In the genomic region with DNA sequence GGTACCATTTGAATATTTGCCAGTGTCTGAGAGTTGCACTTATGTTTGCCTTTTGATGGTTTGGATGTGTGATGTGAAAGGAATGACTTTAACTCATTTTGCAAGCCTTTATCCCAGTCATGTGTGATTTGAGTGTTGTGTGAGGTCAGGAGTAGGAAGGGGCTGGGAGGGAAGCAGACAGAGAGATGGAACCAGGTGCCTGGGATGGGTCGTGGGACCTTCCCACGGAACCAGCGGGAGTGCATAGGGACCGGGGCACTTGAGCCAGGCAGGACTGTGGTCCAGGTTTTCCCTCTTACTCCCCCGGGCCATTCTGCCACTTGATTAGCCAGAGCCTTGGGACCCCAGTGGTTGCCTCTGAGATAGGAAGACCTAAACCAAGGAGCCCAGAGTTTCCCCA, we compare ENCODE assay signal across 8 mouse cellular contexts. TPM values are rescaled to one million over a fixed set of nuclear protein-coding genes. Genes with fewer than 3 reads are reported as not detected.
DNase-seq lines count a peak whose midpoint lies in the region; ATAC-seq and TF ChIP-seq lines count a peak whose summit lies in the region.

No protein-coding gene starts in this region.

- H3K27ac ChIP-seq in heart, embryonic 12.5 days (ENCODE audit: poor library complexity, severe bottlenecking), result peak overlapping the region; percentile 93
- no peak overlapping the region for H3K27ac ChIP-seq in ES-Bruce4 (ENCODE audit: insufficient read depth, low read length)
- peak overlapping the region; percentile 92 for H3K27ac ChIP-seq in limb, embryonic 14.5 days (replicated peaks; ENCODE audit: low read depth, low read length)
- peak overlapping the region; percentile 93 for H3K27ac ChIP-seq in stomach, embryonic 15.5 days

- H3K4me3 ChIP-seq in heart, embryonic 12.5 days, result peak overlapping the region; percentile 90
- H3K4me3 ChIP-seq in ES-Bruce4 (ENCODE audit: low read depth, low read length), result peak overlapping the region; percentile 17; the same call in 1 of the 2 replicates
- peak overlapping the region; percentile 80 for H3K4me3 ChIP-seq in limb, embryonic 14.5 days (replicated peaks; ENCODE audit: low read length)
- H3K4me3 ChIP-seq in stomach, embryonic 15.5 days (replicated peaks), result peak overlapping the region; percentile 77

- 0 out of 2 replicates have a peak, but pooled peaks cover 3% of the 10 kb centered on the region for H3K27me3 ChIP-seq in heart, embryonic 12.5 days (replicated peaks)
- H3K27me3 ChIP-seq in ES-Bruce4 (ENCODE audit: control insufficient read depth, insufficient read depth, low read length, poor library complexity, severe bottlenecking), result no peaks in the 10 kb centered on the region
- H3K27me3 ChIP-seq in limb, embryonic 14.5 days (ENCODE audit: control insufficient read depth, insufficient read depth, low read length), result no peaks in the 10 kb centered on the region
- no peaks in the 10 kb centered on the region for H3K27me3 ChIP-seq in stomach, embryonic 15.5 days (replicated peaks)

- TF ChIP-seq EP300 in ES-Bruce4 (IDR thresholded peaks at IDR 0.05; ENCODE audit: insufficient read depth, low read depth, low read length), result no peak

- TF ChIP-seq POLR2A in ES-Bruce4 (IDR thresholded peaks at IDR 0.05; ENCODE audit: insufficient read depth, low read length), result no peak
- no peak for TF ChIP-seq POLR2A in limb, embryonic 14.5 days (IDR thresholded peaks at IDR 0.05; ENCODE audit: borderline replicate concordance, extremely low read depth, insufficient read depth, insufficient read length)

- WGBS in heart, embryonic 12.5 days, result 29% methylated on average over 5 of the region's 5 CpGs
- 28% methylated on average over 5 of the region's 5 CpGs for WGBS in limb, embryonic 14.5 days
- WGBS in stomach, embryonic 15.5 days, result 21% methylated on average over 5 of the region's 5 CpGs

- no peaks in the 10 kb centered on the region for H3K9me3 ChIP-seq in heart, embryonic 12.5 days (replicated peaks)
- H3K9me3 ChIP-seq in ES-Bruce4 (replicated peaks; ENCODE audit: control insufficient read depth, insufficient read depth, low read length, poor library complexity, severe bottlenecking), result no peaks in the 10 kb centered on the region
- H3K9me3 ChIP-seq in limb, embryonic 14.5 days (ENCODE audit: control insufficient read depth, low read length), result no peaks in the 10 kb centered on the region
- H3K9me3 ChIP-seq in stomach, embryonic 15.5 days, result no peaks in the 10 kb centered on the region

- TF ChIP-seq CTCF in ES-Bruce4 (IDR thresholded peaks at IDR 0.05; ENCODE audit: low read depth, low read length), result no peak

- H3K4me2 ChIP-seq in heart, embryonic 12.5 days, result peak overlapping the region; percentile 70
- peak overlapping the region; percentile 69 for H3K4me2 ChIP-seq in limb, embryonic 14.5 days (replicated peaks; ENCODE audit: low read depth, low read length, severe bottlenecking)
- peak overlapping the region; percentile 56 for H3K4me2 ChIP-seq in stomach, embryonic 15.5 days

- peaks cover 10% of the 10 kb centered on the region for H3K4me1 ChIP-seq in heart, embryonic 12.5 days (replicated peaks)
- no peaks in the 10 kb centered on the region for H3K4me1 ChIP-seq in ES-Bruce4 (ENCODE audit: control insufficient read depth, insufficient read depth, low read length)
- 0 out of 2 replicates have a peak, but pooled peaks cover 4% of the 10 kb centered on the region for H3K4me1 ChIP-seq in limb, embryonic 14.5 days (ENCODE audit: control insufficient read depth, insufficient read depth, low read length)
- H3K4me1 ChIP-seq in stomach, embryonic 15.5 days, result peaks cover 10% of the 10 kb centered on the region

- intact Hi-C loops in heart, postnatal 36 days (cut with DNase I), result no loop called here

- H3K36me3 ChIP-seq in heart, embryonic 12.5 days, result no peaks in the 10 kb centered on the region
- H3K36me3 ChIP-seq in ES-Bruce4 (ENCODE audit: control insufficient read depth, insufficient read depth, low read length, poor library complexity, severe bottlenecking), result no peaks in the 10 kb centered on the region
- no peaks in the 10 kb centered on the region for H3K36me3 ChIP-seq in limb, embryonic 14.5 days (ENCODE audit: control insufficient read depth, insufficient read depth, low read length)
- no peaks in the 10 kb centered on the region for H3K36me3 ChIP-seq in stomach, embryonic 15.5 days

- peak overlapping the region; percentile 95 for H3K9ac ChIP-seq in heart, embryonic 12.5 days
- peak overlapping the region; percentile 91 for H3K9ac ChIP-seq in ES-Bruce4 (ENCODE audit: low read depth, poor library complexity, severe bottlenecking)
- peak overlapping the region; percentile 96 for H3K9ac ChIP-seq in limb, embryonic 14.5 days (ENCODE audit: low read depth, low read length, severe bottlenecking)
- H3K9ac ChIP-seq in stomach, embryonic 15.5 days, result peak overlapping the region; percentile 39; the same call in 1 of the 2 replicates

- DNase-seq in heart, postnatal 36 days, result no peak
- peak; percentile 25 for DNase-seq in limb, embryonic 14.5 days (ENCODE audit: low spot score)
- no peak for DNase-seq in layer of hippocampus, adult 9-10 months (ENCODE audit: low spot score)
- DNase-seq in adrenal gland, postnatal 14 days, result no peak

- 0 out of 2 replicates have a peak, but pooled peaks have one; percentile 15 for ATAC-seq in heart, embryonic 12.5 days (ENCODE audit: insufficient number of reproducible peaks, low FRiP score)
- peak; percentile 17 for ATAC-seq in erythroblast, adult 5-6 weeks (replicated peaks; ENCODE audit: low FRiP score, poor library complexity, severe bottlenecking)
- 0 out of 2 replicates have a peak, but pooled peaks have one; percentile 1 for ATAC-seq in limb, embryonic 14.5 days (ENCODE audit: low FRiP score, low read depth)
- ATAC-seq in stomach, embryonic 15.5 days (ENCODE audit: insufficient read depth, low FRiP score, low read depth), result no peak

RNA-seq across cellular contexts. Expression of gene Nprl3, which starts 0.5 kb away (rescaled TPM):
- 38.6 and 42.8 TPM in 2 replicates for polyA plus RNA-seq in heart, embryonic 12.5 days (2016; fragmentation: Nextera tagmentation; extraction: Ambion mirVana)
- 10 to 100 TPM; 26.1 to 28.5 TPM for total RNA-seq in heart, postnatal 36 days (2021)
- polyA plus RNA-seq in ES-Bruce4 (2011; ENCODE audit: insufficient read depth, insufficient read length, low read depth, missing spikeins), result 31.5 and 31.6 TPM in 2 replicates
- 58.0 and 62.7 TPM in 2 replicates for total RNA-seq in erythroblast, adult 5-6 weeks (2015; ENCODE audit: low replicate concordance)
- total RNA-seq in erythroblast, adult 5-6 weeks (2017; ENCODE audit: low replicate concordance), result 166 and 187 TPM in 2 replicates
- polyA plus RNA-seq in limb, embryonic 14.5 days (2012; rRNA removed), result 88.8 and 114 TPM in 2 replicates
- polyA plus RNA-seq in limb, embryonic 14.5 days (2014; fragmentation: Nextera tagmentation; extraction: Ambion mirVana), result 29.4 and 30.9 TPM in 2 replicates
- polyA plus RNA-seq in stomach, embryonic 15.5 days (2015; fragmentation: Nextera tagmentation; extraction: Ambion mirVana), result 35.6 and 39.0 TPM in 2 replicates
- 45.3 and 54.8 TPM in 2 replicates for total RNA-seq in adrenal gland, postnatal 14 days (2021)

RNA-seq across cellular contexts. Expression of gene Hba-x, which starts 8.2 kb away (rescaled TPM):
- polyA plus RNA-seq in heart, embryonic 12.5 days (2016; fragmentation: Nextera tagmentation; extraction: Ambion mirVana), result 5,912 and 6,218 TPM in 2 replicates
- total RNA-seq in heart, postnatal 36 days (2021), result not detected
- polyA plus RNA-seq in ES-Bruce4 (2011; ENCODE audit: insufficient read depth, insufficient read length, low read depth, missing spikeins), result not detected in 2 replicates
- 7.9 and 8.8 TPM in 2 replicates for total RNA-seq in erythroblast, adult 5-6 weeks (2015; ENCODE audit: low replicate concordance)
- total RNA-seq in erythroblast, adult 5-6 weeks (2017; ENCODE audit: low replicate concordance), result 0.68 and 2.2 TPM in 2 replicates
- polyA plus RNA-seq in limb, embryonic 14.5 days (2012; rRNA removed), result 70.0 and 113 TPM in 2 replicates
- polyA plus RNA-seq in limb, embryonic 14.5 days (2014; fragmentation: Nextera tagmentation; extraction: Ambion mirVana), result 197 and 201 TPM in 2 replicates
- polyA plus RNA-seq in stomach, embryonic 15.5 days (2015; fragmentation: Nextera tagmentation; extraction: Ambion mirVana), result 61.7 and 62.6 TPM in 2 replicates
- total RNA-seq in adrenal gland, postnatal 14 days (2021), result not detected in 2 replicates

RNA-seq across cellular contexts. Expression of gene Hba-a1, which starts 15.3 kb away (rescaled TPM):
- 11,592 and 12,808 TPM in 2 replicates for polyA plus RNA-seq in heart, embryonic 12.5 days (2016; fragmentation: Nextera tagmentation; extraction: Ambion mirVana)
- total RNA-seq in heart, postnatal 36 days (2021), result over 10,000 TPM in 1 of 2 experiments, 1,000 to 10,000 TPM in 1; 7,538 to 10,107 TPM
- polyA plus RNA-seq in ES-Bruce4 (2011; ENCODE audit: insufficient read depth, insufficient read length, low read depth, missing spikeins), result 1.2 and 1.6 TPM in 2 replicates
- total RNA-seq in erythroblast, adult 5-6 weeks (2015; ENCODE audit: low replicate concordance), result 59,368 and 63,767 TPM in 2 replicates
- 14,861 and 24,674 TPM in 2 replicates for total RNA-seq in erythroblast, adult 5-6 weeks (2017; ENCODE audit: low replicate concordance)
- polyA plus RNA-seq in limb, embryonic 14.5 days (2012; rRNA removed), result 4,119 and 4,850 TPM in 2 replicates
- polyA plus RNA-seq in limb, embryonic 14.5 days (2014; fragmentation: Nextera tagmentation; extraction: Ambion mirVana), result 3,906 and 5,793 TPM in 2 replicates
- polyA plus RNA-seq in stomach, embryonic 15.5 days (2015; fragmentation: Nextera tagmentation; extraction: Ambion mirVana), result 4,810 and 9,460 TPM in 2 replicates
- total RNA-seq in adrenal gland, postnatal 14 days (2021), result 9,215 and 11,792 TPM in 2 replicates

RNA-seq across cellular contexts. Expression of gene Hbq1b, which starts 18.8 kb away (rescaled TPM):
- polyA plus RNA-seq in heart, embryonic 12.5 days (2016; fragmentation: Nextera tagmentation; extraction: Ambion mirVana), result 15.7 and 18.1 TPM in 2 replicates
- 1 to 10 TPM in 1 of 2 experiments, not detected in 1; 1.4 TPM for total RNA-seq in heart, postnatal 36 days (2021)
- polyA plus RNA-seq in ES-Bruce4 (2011; ENCODE audit: insufficient read depth, insufficient read length, low read depth, missing spikeins), result not detected in 2 replicates
- total RNA-seq in erythroblast, adult 5-6 weeks (2015; ENCODE audit: low replicate concordance), result 294 and 334 TPM in 2 replicates
- 138 and 139 TPM in 2 replicates for total RNA-seq in erythroblast, adult 5-6 weeks (2017; ENCODE audit: low replicate concordance)
- 0.87 and 2.4 TPM in 2 replicates for polyA plus RNA-seq in limb, embryonic 14.5 days (2012; rRNA removed)
- 0.91 and 1.1 TPM in 2 replicates for polyA plus RNA-seq in limb, embryonic 14.5 days (2014; fragmentation: Nextera tagmentation; extraction: Ambion mirVana)
- polyA plus RNA-seq in stomach, embryonic 15.5 days (2015; fragmentation: Nextera tagmentation; extraction: Ambion mirVana), result 4.5 and 8.8 TPM in 2 replicates
- total RNA-seq in adrenal gland, postnatal 14 days (2021), result 2.8 and 3.2 TPM in 2 replicates

RNA-seq across cellular contexts. Expression of gene Hba-a2, which starts 28.3 kb away (rescaled TPM):
- 25,253 and 27,825 TPM in 2 replicates for polyA plus RNA-seq in heart, embryonic 12.5 days (2016; fragmentation: Nextera tagmentation; extraction: Ambion mirVana)
- total RNA-seq in heart, postnatal 36 days (2021), result 1,000 to 10,000 TPM; 7,375 to 9,600 TPM
- polyA plus RNA-seq in ES-Bruce4 (2011; ENCODE audit: insufficient read depth, insufficient read length, low read depth, missing spikeins), result 5.6 and 10.3 TPM in 2 replicates
- 143,341 and 149,783 TPM in 2 replicates for total RNA-seq in erythroblast, adult 5-6 weeks (2015; ENCODE audit: low replicate concordance)
- 224,706 and 268,423 TPM in 2 replicates for total RNA-seq in erythroblast, adult 5-6 weeks (2017; ENCODE audit: low replicate concordance)
- 9,478 and 10,620 TPM in 2 replicates for polyA plus RNA-seq in limb, embryonic 14.5 days (2012; rRNA removed)
- polyA plus RNA-seq in limb, embryonic 14.5 days (2014; fragmentation: Nextera tagmentation; extraction: Ambion mirVana), result 9,964 and 14,532 TPM in 2 replicates
- 12,213 and 21,597 TPM in 2 replicates for polyA plus RNA-seq in stomach, embryonic 15.5 days (2015; fragmentation: Nextera tagmentation; extraction: Ambion mirVana)
- total RNA-seq in adrenal gland, postnatal 14 days (2021), result 8,335 and 10,867 TPM in 2 replicates

Comparison
In these comparisons a context has a peak if more than half of its experiments do, and no peak if none do; other contexts are left out.
1. H3K4me3 ChIP-seq: peak in every context shown above with its lines; median percentile 90 in heart, embryonic 12.5 days; 80 in limb, embryonic 14.5 days; 77 in stomach, embryonic 15.5 days; 17 in ES-Bruce4.
2. H3K9ac ChIP-seq: peak in every context shown above with its lines; median percentile 96 in limb, embryonic 14.5 days; 95 in heart, embryonic 12.5 days; 91 in ES-Bruce4; 39 in stomach, embryonic 15.5 days.
3. RNA of gene Hba-x, which starts 8.2 kb away (polyA plus RNA-seq): 5,912 to 6,218 TPM in heart, embryonic 12.5 days, 70.0 to 201 TPM in limb, embryonic 14.5 days and 61.7 to 62.6 TPM in stomach, embryonic 15.5 days; not detected in ES-Bruce4; every median in the first group is over 10 times any median in the second.
4. RNA of gene Hba-a1, which starts 15.3 kb away (polyA plus RNA-seq): 11,592 to 12,808 TPM in heart, embryonic 12.5 days, 4,810 to 9,460 TPM in stomach, embryonic 15.5 days and 3,906 to 5,793 TPM in limb, embryonic 14.5 days; 1.2 to 1.6 TPM in ES-Bruce4; every median in the first group is over 1,000 times any median in the second.
5. Peak in every context shown above with its lines, with median percentiles within 50 percentile points of each other: H3K4me2 ChIP-seq.